16 mouse cellular contexts compared by ENCODE assay signal in genomic region chr6:125284250-125284649, GRCm38 (mm10). TPM values are rescaled to one million over a fixed set of nuclear protein-coding genes. Genes with fewer than 3 reads are reported as not detected.
A peak's percentile ranks its signal among the peaks of the same experiment; 100 is the strongest.
DNase-seq lines count a peak whose midpoint lies in the region; TF ChIP-seq lines count a peak whose summit lies in the region.
"Had no signal": no experiment of that assay in that cellular context is flagged by ENCODE, and none has a peak within 500 bp of the region (broad histone marks: within the 10 kb centered on the region; RNA-seq: fewer than 3 reads in every experiment).

No protein-coding gene starts in this region.

- TF ChIP-seq CTCF in C2C12 (IDR thresholded peaks at IDR 0.05; ENCODE audit: control insufficient read depth, insufficient read depth, insufficient read length): no peak
- no peak for TF ChIP-seq CTCF in brain, embryonic 14.5 days (IDR thresholded peaks at IDR 0.05; ENCODE audit: borderline replicate concordance, extremely low read depth, insufficient read depth, insufficient read length)

- H3ac ChIP-seq in C2C12 (ENCODE audit: control insufficient read depth, insufficient read length, low read depth): no peak overlapping the region

- H3K27me3 ChIP-seq in C2C12 (ENCODE audit: control insufficient read depth, insufficient read depth, insufficient read length): peaks cover 3% of the 10 kb centered on the region
- H3K27me3 ChIP-seq: forebrain, embryonic 12.5 days; neural tube, embryonic 13.5 days had no signal

- no peaks in the 10 kb centered on the region for H3K36me3 ChIP-seq in C2C12 (ENCODE audit: control insufficient read depth, insufficient read depth)
- H3K36me3 ChIP-seq: forebrain, embryonic 12.5 days; liver, embryonic 12.5 days; neural tube, embryonic 13.5 days had no signal

- no peaks in the 10 kb centered on the region for H3K79me3 ChIP-seq in C2C12 (ENCODE audit: low read depth)

- no peak for TF ChIP-seq POLR2A in brain, embryonic 14.5 days (IDR thresholded peaks at IDR 0.05; ENCODE audit: borderline replicate concordance, extremely low read depth, insufficient read depth, insufficient read length, poor library complexity, severe bottlenecking)

- no peak overlapping the region for H3K4me3 ChIP-seq in C2C12 (ENCODE audit: insufficient read depth, poor library complexity, severe bottlenecking)
- H3K4me3 ChIP-seq: forebrain, embryonic 12.5 days; liver, embryonic 12.5 days; megakaryocyte, embryonic 14.5 days; neural tube, embryonic 13.5 days had no signal

- DNase-seq in kidney, adult 9 months: peak; percentile 42
- DNase-seq in kidney, adult 18-20 months: no peak
- DNase-seq in brain, embryonic 14.5 days (ENCODE audit: low read depth): peak; percentile 10
- peak; percentile 47 for DNase-seq in kidney, postnatal 14 days
- no peak for DNase-seq in cerebellum, adult 9-11 months
- no peak for DNase-seq in right cerebral cortex, adult 2 months (ENCODE audit: low spot score in 2 of 2)
- DNase-seq: cerebellum, postnatal 14 days; gastrocnemius, postnatal 25 days; heart, postnatal 36 days; left cerebral cortex, postnatal 4 days; thymus, adult 18-20 months had no signal

- no peaks in the 10 kb centered on the region for H3K79me2 ChIP-seq in C2C12 (ENCODE audit: control insufficient read depth, insufficient read depth)

TF ChIP-seq in C2C12, 6 proteins besides CTCF, POLR2A, EP300 and RAD21:
- TF ChIP-seq USF1 (IDR thresholded peaks at IDR 0.05; ENCODE audit: low read depth) (peak; percentile 3), MYOD1 (IDR thresholded peaks at IDR 0.05; ENCODE audit: control insufficient read depth, insufficient read length, low read depth) (no peak), MAX (IDR thresholded peaks at IDR 0.05) (no peak), CEBPB (IDR thresholded peaks at IDR 0.05; ENCODE audit: low read depth) (no peak), MYOG (IDR thresholded peaks at IDR 0.05; ENCODE audit: control insufficient read depth, extremely low read depth, insufficient read length) (no peak), FOSL1 (IDR thresholded peaks at IDR 0.05; ENCODE audit: insufficient read depth, low read length, poor library complexity, severe bottlenecking) (no peak)

RNA-seq across cellular contexts. Expression of gene Tuba3a, which starts 1.6 kb away (rescaled TPM):
- 0.05 TPM for polyA plus RNA-seq in C2C12 (2012; fragmentation: generic; extraction: Trizol)
- not detected in 2 replicates for polyA plus RNA-seq in brain, embryonic 14.5 days (2012; rRNA removed)
- polyA plus RNA-seq: forebrain, embryonic 12.5 days; liver, embryonic 12.5 days; neural tube, embryonic 13.5 days had no signal

RNA-seq across cellular contexts. Expression of gene Ltbr, which starts 29.4 kb away (rescaled TPM):
- 83.0 TPM for polyA plus RNA-seq in C2C12 (2012; fragmentation: generic; extraction: Trizol)
- polyA plus RNA-seq in brain, embryonic 14.5 days (2012; rRNA removed): 14.2 and 20.7 TPM in 2 replicates

RNA-seq across cellular contexts. Expression of gene Scnn1a, which starts 36.2 kb away (rescaled TPM):
- polyA plus RNA-seq in C2C12 (2012; fragmentation: generic; extraction: Trizol): 0.16 TPM
- 0.54 and 0.62 TPM in 2 replicates for polyA plus RNA-seq in brain, embryonic 14.5 days (2012; rRNA removed)

RNA-seq across cellular contexts. Expression of gene Cd27, which starts 47.4 kb away (rescaled TPM):
- 0.07 TPM for polyA plus RNA-seq in C2C12 (2012; fragmentation: generic; extraction: Trizol)
- polyA plus RNA-seq in brain, embryonic 14.5 days (2012; rRNA removed): 0.15 and 0.24 TPM in 2 replicates

RNA-seq across cellular contexts. Expression of gene Tapbpl, which starts 52.6 kb away (rescaled TPM):
- 2.3 TPM for polyA plus RNA-seq in C2C12 (2012; fragmentation: generic; extraction: Trizol)
- polyA plus RNA-seq in brain, embryonic 14.5 days (2012; rRNA removed): 2.7 and 3.1 TPM in 2 replicates

Comparison
In these comparisons a context has a peak if more than half of its experiments do, and no peak if none do; other contexts are left out.
1. DNase-seq: peak in kidney, adult 9 months (single experiment), brain, embryonic 14.5 days (single experiment) and kidney, postnatal 14 days (single experiment); none in kidney, adult 18-20 months (single experiment), cerebellum, adult 9-11 months (single experiment) and right cerebral cortex, adult 2 months (0 of 2).